8 mouse cellular contexts compared by ENCODE assay signal in the genomic region with DNA sequence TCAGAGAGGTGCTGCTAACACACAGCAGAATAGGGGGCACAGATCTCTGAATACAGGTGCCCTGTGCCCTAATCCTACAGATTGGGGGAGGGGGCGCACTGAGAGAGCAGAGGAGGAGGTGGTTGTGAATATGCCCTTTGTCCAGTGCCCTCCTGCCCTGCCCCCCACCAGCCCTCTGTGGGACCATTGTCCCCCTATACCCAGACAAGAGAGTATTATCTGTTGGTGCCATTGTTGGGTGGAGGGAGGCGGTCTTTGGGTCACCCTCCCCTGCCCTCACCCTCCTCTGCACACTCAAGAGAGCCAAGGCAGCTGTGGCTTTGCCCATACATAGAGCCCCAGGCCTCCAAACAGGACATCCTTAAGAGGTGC. TPM values are rescaled to one million over a fixed set of nuclear protein-coding genes. Genes with fewer than 3 reads are reported as not detected.
DNase-seq lines count a peak whose midpoint lies in the region; ATAC-seq and TF ChIP-seq lines count a peak whose summit lies in the region.

No protein-coding gene starts in this region.

- TF ChIP-seq CTCF in gastrocnemius, adult 2 months (IDR thresholded peaks at IDR 0.05) = no peak
- TF ChIP-seq CTCF in thymus, adult 2 months (IDR thresholded peaks at IDR 0.05; ENCODE audit: borderline replicate concordance, control insufficient read depth, extremely low read depth, insufficient read depth, low read length, poor library complexity) = no peak

- peak overlapping the region; percentile 56 for H3K9ac ChIP-seq in midbrain, embryonic 12.5 days (replicated peaks)

- peaks cover 66% of the 10 kb centered on the region for H3K4me1 ChIP-seq in thymus, adult 2 months (replicated peaks; ENCODE audit: control insufficient read depth, insufficient read depth, low read length)
- H3K4me1 ChIP-seq in midbrain, embryonic 12.5 days = peaks cover 22% of the 10 kb centered on the region

- intact Hi-C loops in gastrocnemius, adult 2 months (cut with DNase I) = no loop called here

- H3K27me3 ChIP-seq in thymus, adult 2 months (ENCODE audit: control insufficient read depth, insufficient read depth, low read length) = no peaks in the 10 kb centered on the region
- peaks cover 31% of the 10 kb centered on the region for H3K27me3 ChIP-seq in midbrain, embryonic 12.5 days

- H3K36me3 ChIP-seq in thymus, adult 2 months (ENCODE audit: control insufficient read depth, insufficient read depth, low read length) = peaks cover 17% of the 10 kb centered on the region
- H3K36me3 ChIP-seq in midbrain, embryonic 12.5 days = peaks cover 20% of the 10 kb centered on the region

- H3K4me2 ChIP-seq in midbrain, embryonic 12.5 days (replicated peaks) = peak overlapping the region; percentile 79

- peak overlapping the region; percentile 91 for H3K4me3 ChIP-seq in gastrocnemius, adult 2 months
- peak overlapping the region; percentile 63 for H3K4me3 ChIP-seq in thymus, adult 2 months (ENCODE audit: control insufficient read depth, insufficient read depth, low read length)
- peak overlapping the region; percentile 59 for H3K4me3 ChIP-seq in midbrain, embryonic 12.5 days

- DNase-seq in gastrocnemius, adult 2 months = no peak
- no peak for DNase-seq in gastrocnemius, adult 8-10 months (ENCODE audit: low spot score in 2 of 2)
- no peak for DNase-seq in thymus, adult 2 months
- no peak for DNase-seq in thymus, postnatal 4 days
- peak; percentile 35 to 74 for DNase-seq in layer of hippocampus, adult 18-20 months (ENCODE audit: low spot score in 2 of 2)
- no peak for DNase-seq in urinary bladder, postnatal 4 days (ENCODE audit: low spot score in 2 of 2)
- no peak for DNase-seq in thymus, adult 18-20 months

- no peak for TF ChIP-seq POLR2A in thymus, adult 2 months (IDR thresholded peaks at IDR 0.05; ENCODE audit: control insufficient read depth, extremely low read depth, insufficient read depth, low read length, poor library complexity)

- peak overlapping the region; percentile 83 for H3K27ac ChIP-seq in gastrocnemius, adult 2 months
- H3K27ac ChIP-seq in thymus, adult 2 months (ENCODE audit: control insufficient read depth, insufficient read depth, low read length) = peak overlapping the region; percentile 94
- 0 out of 2 replicates have a peak overlapping the region, but pooled peaks have one; percentile 12 for H3K27ac ChIP-seq in midbrain, embryonic 12.5 days (replicated peaks)

- peak; percentile 6; the same call in 1 of the 2 replicates for ATAC-seq in midbrain, embryonic 12.5 days (ENCODE audit: low FRiP score, low read depth)

- H3K9me3 ChIP-seq in midbrain, embryonic 12.5 days = no peaks in the 10 kb centered on the region

- WGBS in thymus, adult 2 months = 23% methylated on average over 2 of the region's 2 CpGs
- 25% methylated on average over 2 of the region's 2 CpGs for WGBS in midbrain, embryonic 12.5 days

RNA-seq across cellular contexts. Expression of a gene that starts 0.8 kb away (rescaled TPM):
- 1 to 10 TPM; 3.2 to 4.4 TPM for total RNA-seq in gastrocnemius, adult 2 months (2021)
- 1 to 10 TPM; 2.3 to 5.5 (median 4.2) TPM for total RNA-seq in gastrocnemius, adult 8-10 months (2022)
- polyA plus RNA-seq in thymus, adult 2 months (2012; rRNA removed) = 138 and 153 TPM in 2 replicates
- 100 to 1,000 TPM; 171 to 195 TPM for total RNA-seq in layer of hippocampus, adult 18-20 months (2021)
- polyA plus RNA-seq in midbrain, embryonic 12.5 days (2016; fragmentation: Nextera tagmentation; extraction: Ambion mirVana) = 19.7 and 20.4 TPM in 2 replicates

RNA-seq across cellular contexts. Expression of a gene that starts 30.1 kb away (rescaled TPM):
- under 1 TPM; 0.10 to 0.31 TPM for total RNA-seq in gastrocnemius, adult 2 months (2021)
- total RNA-seq in gastrocnemius, adult 8-10 months (2022) = under 1 TPM; 0.09 to 0.51 (median 0.24) TPM
- polyA plus RNA-seq in thymus, adult 2 months (2012; rRNA removed) = 0.58 and 1.1 TPM in 2 replicates
- total RNA-seq in layer of hippocampus, adult 18-20 months (2021) = 1 to 10 TPM in 1 of 2 experiments, under 1 TPM in 1; 0.96 to 1.1 TPM
- 2.4 and 2.6 TPM in 2 replicates for polyA plus RNA-seq in midbrain, embryonic 12.5 days (2016; fragmentation: Nextera tagmentation; extraction: Ambion mirVana)

RNA-seq across cellular contexts. Expression of a gene that starts 43.6 kb away (rescaled TPM):
- 10 to 100 TPM; 15.3 to 21.9 TPM for total RNA-seq in gastrocnemius, adult 2 months (2021)
- 10 to 100 TPM; 18.1 to 18.9 (median 18.6) TPM for total RNA-seq in gastrocnemius, adult 8-10 months (2022)
- polyA plus RNA-seq in thymus, adult 2 months (2012; rRNA removed) = 64.6 and 68.4 TPM in 2 replicates
- 10 to 100 TPM; 10.8 to 11.1 TPM for total RNA-seq in layer of hippocampus, adult 18-20 months (2021)
- polyA plus RNA-seq in midbrain, embryonic 12.5 days (2016; fragmentation: Nextera tagmentation; extraction: Ambion mirVana) = 101 and 103 TPM in 2 replicates

RNA-seq across cellular contexts. Expression of a gene that starts 44.5 kb away (rescaled TPM):
- 100 to 1,000 TPM; 116 TPM for total RNA-seq in gastrocnemius, adult 2 months (2021)
- 100 to 1,000 TPM in 2 of 4 experiments, 10 to 100 TPM in 2; 79.4 to 106 (median 95.5) TPM for total RNA-seq in gastrocnemius, adult 8-10 months (2022)
- polyA plus RNA-seq in thymus, adult 2 months (2012; rRNA removed) = 99.8 and 110 TPM in 2 replicates
- 100 to 1,000 TPM; 223 to 252 TPM for total RNA-seq in layer of hippocampus, adult 18-20 months (2021)
- polyA plus RNA-seq in midbrain, embryonic 12.5 days (2016; fragmentation: Nextera tagmentation; extraction: Ambion mirVana) = 310 and 329 TPM in 2 replicates

RNA-seq across cellular contexts. Expression of a gene that starts 47.7 kb away (rescaled TPM):
- 10 to 100 TPM; 10.3 to 19.0 TPM for total RNA-seq in gastrocnemius, adult 2 months (2021)
- 1 to 10 TPM; 6.9 to 8.5 (median 8.0) TPM for total RNA-seq in gastrocnemius, adult 8-10 months (2022)
- 150 and 214 TPM in 2 replicates for polyA plus RNA-seq in thymus, adult 2 months (2012; rRNA removed)
- 100 to 1,000 TPM; 118 to 124 TPM for total RNA-seq in layer of hippocampus, adult 18-20 months (2021)
- polyA plus RNA-seq in midbrain, embryonic 12.5 days (2016; fragmentation: Nextera tagmentation; extraction: Ambion mirVana) = 366 and 368 TPM in 2 replicates

Comparison
In these comparisons a context has a peak if more than half of its experiments do, and no peak if none do; other contexts are left out.
1. DNase-seq: peak in layer of hippocampus, adult 18-20 months (2 of 2); none in gastrocnemius, adult 2 months (single experiment), gastrocnemius, adult 8-10 months (0 of 2), thymus, adult 2 months (single experiment), thymus, postnatal 4 days (single experiment), urinary bladder, postnatal 4 days (0 of 2) and thymus, adult 18-20 months (0 of 2).
2. H3K27ac ChIP-seq: peak in every context shown above with its lines; median percentile 94 in thymus, adult 2 months; 83 in gastrocnemius, adult 2 months; 12 in midbrain, embryonic 12.5 days.
3. RNA of a gene that starts 0.8 kb away (total RNA-seq): 171 to 195 TPM in layer of hippocampus, adult 18-20 months; 2.3 to 5.5 TPM in gastrocnemius, adult 8-10 months and 3.2 to 4.4 TPM in gastrocnemius, adult 2 months; every median in the first group is over 10 times any median in the second.
4. Peak in every context shown above with its lines, with median percentiles within 50 percentile points of each other: H3K4me3 ChIP-seq.